Mouse (Mus musculus): ENCODE data around the gene Cry2. TPM values are rescaled to one million over a fixed set of nuclear protein-coding genes. Genes with fewer than 3 reads are reported as not detected.
"Not testable (repeated sequence)": the region's sequence is repeated elsewhere in the genome, so short reads cannot be mapped to it uniquely, and the experiment has no call there.

Gene Cry2
- polyA plus RNA-seq, 2 experiments = 6.0 to 6.2 TPM

DNA sequence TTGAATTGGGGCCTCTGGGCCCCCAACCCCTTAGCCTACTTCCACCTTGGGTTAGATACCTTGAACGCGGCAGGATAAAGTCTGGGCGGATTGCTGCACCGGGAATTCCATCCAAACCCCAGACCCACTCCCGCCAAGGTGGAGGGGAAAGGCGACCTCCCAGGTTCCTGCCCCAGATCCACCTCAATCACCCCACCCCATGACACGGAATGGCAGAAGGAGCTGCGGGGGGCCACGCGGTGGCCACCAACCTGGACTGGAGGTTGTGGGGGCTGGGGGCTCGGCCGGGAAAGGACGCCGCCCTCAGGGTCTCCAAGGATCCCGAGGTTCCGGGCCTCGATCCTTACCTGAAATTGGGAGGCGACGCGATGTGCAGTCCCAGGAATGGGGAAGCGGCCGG lies 33.2 kb downstream of the Cry2 start:
- H3K4me3 ChIP-seq (ENCODE audit: insufficient read depth in 1 of 2, low read depth in 2 of 2, low read length in 2 of 2) = peak overlapping the region in 1 of 2 experiments; percentile 51; a peak in 3 of 4 replicates
- no peak overlapping the region for H3K27ac ChIP-seq
- ATAC-seq (ENCODE audit: insufficient read depth) (no peak), DNase-seq (ENCODE audit: low read depth in 3 of 3, low spot score in 3 of 3) (no peak)
- no peaks in the 10 kb centered on the region; the same call in 1 of the 2 replicates for H3K36me3 ChIP-seq (replicated peaks; ENCODE audit: control insufficient read depth, insufficient read depth, low read depth)
- WGBS (ENCODE audit: insufficient replicate concordance) = 9% methylated on average over 22 of the region's 22 CpGs
- peak overlapping the region; percentile 58 for H3K4me2 ChIP-seq (ENCODE audit: low read depth)
- no peaks in the 10 kb centered on the region for H3K9me3 ChIP-seq (ENCODE audit: control insufficient read depth, low read length)
- no peak overlapping the region for H3K9ac ChIP-seq (replicated peaks)
- peaks cover 13% of the 10 kb centered on the region for H3K27me3 ChIP-seq (ENCODE audit: control insufficient read depth, insufficient read depth, low read length)
- TF ChIP-seq CTCF (IDR thresholded peaks at IDR 0.05; ENCODE audit: low read depth) (no peak), EP300 (IDR thresholded peaks at IDR 0.05; ENCODE audit: low read depth) (no peak)
- peaks cover 0 to 2% of the 10 kb centered on the region in 2 experiments; a peak in 1 of 4 replicates for H3K4me1 ChIP-seq (replicated peaks; ENCODE audit: control insufficient read depth in 2 of 2, insufficient read depth in 2 of 2, low read length in 1 of 2)

- H3K27ac ChIP-seq; H3K4me2 ChIP-seq (ENCODE audit: low read depth); H3K4me3 ChIP-seq (ENCODE audit: insufficient read depth in 1 of 2, low read depth in 2 of 2, low read length in 2 of 2); DNase-seq (ENCODE audit: low read depth in 3 of 3, low spot score in 3 of 3); H3K9ac ChIP-seq (replicated peaks); ATAC-seq (ENCODE audit: insufficient read depth); H3K36me3 ChIP-seq (replicated peaks; ENCODE audit: control insufficient read depth, insufficient read depth, low read depth); H3K4me1 ChIP-seq (replicated peaks; ENCODE audit: control insufficient read depth in 2 of 2, insufficient read depth in 2 of 2, low read length in 1 of 2); H3K9me3 ChIP-seq (ENCODE audit: control insufficient read depth, low read length): not testable (repeated sequence)
- peaks cover 13% of the 10 kb centered on the region for H3K27me3 ChIP-seq (ENCODE audit: control insufficient read depth, insufficient read depth, low read length)
- WGBS (ENCODE audit: insufficient replicate concordance) = 64% methylated on average over 3 of the region's 4 CpGs
These were observed 34.0 kb downstream of the Cry2 start for GRCm38 (mm10) chr2:92399877-92400276.

GRCm38 (mm10) chr2:92397436-92397835 lies 36.4 kb downstream of the Cry2 start:
- no peak overlapping the region for H3K27ac ChIP-seq
- no peak for ATAC-seq (ENCODE audit: insufficient read depth)
- 76% methylated on average over 1 of the region's 1 CpGs for WGBS (ENCODE audit: insufficient replicate concordance)
- H3K4me2 ChIP-seq (ENCODE audit: low read depth) = no peak overlapping the region
- no peak for TF ChIP-seq CTCF (IDR thresholded peaks at IDR 0.05; ENCODE audit: low read depth)
- H3K4me1 ChIP-seq (replicated peaks; ENCODE audit: control insufficient read depth in 2 of 2, insufficient read depth in 2 of 2, low read length in 1 of 2) = peaks cover 0 to 2% of the 10 kb centered on the region in 2 experiments; a peak in 1 of 4 replicates
- H3K9ac ChIP-seq (replicated peaks) = no peak overlapping the region
- H3K4me3 ChIP-seq (ENCODE audit: insufficient read depth in 1 of 2, low read depth in 2 of 2, low read length in 2 of 2) = no peak overlapping the region
- H3K36me3 ChIP-seq (replicated peaks; ENCODE audit: control insufficient read depth, insufficient read depth, low read depth) = no peaks in the 10 kb centered on the region
- H3K9me3 ChIP-seq (ENCODE audit: control insufficient read depth, low read length) = no peaks in the 10 kb centered on the region
- peaks cover 22% of the 10 kb centered on the region for H3K27me3 ChIP-seq (ENCODE audit: control insufficient read depth, insufficient read depth, low read length)
- DNase-seq (ENCODE audit: low read depth in 3 of 3, low spot score in 3 of 3) = no peak

GRCm38 (mm10) chr2:92395535-92395934 lies 38.3 kb downstream of the Cry2 start:
- H3K9me3 ChIP-seq (ENCODE audit: control insufficient read depth, low read length) = no peaks in the 10 kb centered on the region
- H3K4me3 ChIP-seq (ENCODE audit: insufficient read depth in 1 of 2, low read depth in 2 of 2, low read length in 2 of 2) = no peak overlapping the region
- no peak overlapping the region for H3K9ac ChIP-seq (replicated peaks)
- no peaks in the 10 kb centered on the region for H3K36me3 ChIP-seq (replicated peaks; ENCODE audit: control insufficient read depth, insufficient read depth, low read depth)
- no peak for ATAC-seq (ENCODE audit: insufficient read depth)
- H3K4me2 ChIP-seq (ENCODE audit: low read depth) = no peak overlapping the region
- H3K27ac ChIP-seq = no peak overlapping the region
- no peak for DNase-seq (ENCODE audit: low read depth in 3 of 3, low spot score in 3 of 3)
- TF ChIP-seq CTCF (IDR thresholded peaks at IDR 0.05; ENCODE audit: low read depth) = no peak
- TF ChIP-seq EP300 (IDR thresholded peaks at IDR 0.05; ENCODE audit: low read depth) = no peak
- 67% methylated on average over 3 of the region's 3 CpGs for WGBS (ENCODE audit: insufficient replicate concordance)
- peaks cover 31% of the 10 kb centered on the region for H3K27me3 ChIP-seq (ENCODE audit: control insufficient read depth, insufficient read depth, low read length)
- H3K4me1 ChIP-seq (replicated peaks; ENCODE audit: control insufficient read depth in 2 of 2, insufficient read depth in 2 of 2, low read length in 1 of 2) = no peaks in the 10 kb centered on the region

- 4% methylated on average over 26 of the region's 26 CpGs for WGBS (ENCODE audit: insufficient replicate concordance)
- ATAC-seq (ENCODE audit: insufficient read depth) = no peak
- DNase-seq (ENCODE audit: low read depth in 3 of 3, low spot score in 3 of 3) = no peak
- no peak overlapping the region for H3K9ac ChIP-seq (replicated peaks)
- no peak overlapping the region; the same call in none of the 2 replicates for H3K4me2 ChIP-seq (ENCODE audit: low read depth)
- no peaks in the 10 kb centered on the region for H3K9me3 ChIP-seq (ENCODE audit: control insufficient read depth, low read length)
- H3K4me3 ChIP-seq (ENCODE audit: insufficient read depth in 1 of 2, low read depth in 2 of 2, low read length in 2 of 2) = 0 out of 4 replicates have a peak overlapping the region, but pooled peaks of 1 of the 2 experiments have one; percentile 20
- peaks cover 0 to 4% of the 10 kb centered on the region in 2 experiments; a peak in 2 of 4 replicates for H3K4me1 ChIP-seq (replicated peaks; ENCODE audit: control insufficient read depth in 2 of 2, insufficient read depth in 2 of 2, low read length in 1 of 2)
- peaks cover 57% of the 10 kb centered on the region for H3K27me3 ChIP-seq (ENCODE audit: control insufficient read depth, insufficient read depth, low read length)
- no peaks in the 10 kb centered on the region for H3K36me3 ChIP-seq (replicated peaks; ENCODE audit: control insufficient read depth, insufficient read depth, low read depth)
- no peak overlapping the region for H3K27ac ChIP-seq
- TF ChIP-seq EP300 (IDR thresholded peaks at IDR 0.05; ENCODE audit: low read depth) (no peak), CTCF (IDR thresholded peaks at IDR 0.05; ENCODE audit: low read depth) (no peak)
These were observed 41.3 kb downstream of the Cry2 start for GRCm38 (mm10) chr2:92392318-92393264.

Measured in liver, embryonic 14.5 days (tissue).